Mouse (Mus musculus) CH12.LX (cell line): ENCODE data around the gene Scel.

Experiments used
- CHD1 ChIP-seq: IDR thresholded peaks from 2 replicates; pipeline ENCODE4 v1.6.1; 2012; ENCODE audit warnings: low read depth, low read length, improper control_type of control experiment, inconsistent platforms
- CTCF ChIP-seq, 2 experiments: IDR thresholded peaks in 1 of 2; conservative IDR thresholded peaks in 1 of 2; 2 replicates each; pipeline ENCODE4 v1.5.1; 2011 to 2012; ENCODE audit warnings: low read depth in 2 of 2, low read length in 2 of 2, improper control_type of control experiment in 1 of 2, inconsistent platforms in 1 of 2, mild to moderate bottlenecking in 1 of 2, moderate library complexity in 1 of 2
- E2F4 ChIP-seq: IDR thresholded peaks from 2 replicates; pipeline ENCODE4 v1.6.1; 2011; ENCODE audit warnings: low read depth, low read length, improper control_type of control experiment; ENCODE audit not compliant: insufficient replicate concordance
- MAZ ChIP-seq: IDR thresholded peaks from 2 replicates; pipeline ENCODE4 v1.6.1; 2012; ENCODE audit warnings: low read depth, mild to moderate bottlenecking, inconsistent platforms, low read length, improper control_type of control experiment, moderate library complexity
- MXI1 ChIP-seq: IDR thresholded peaks from 2 replicates; pipeline ENCODE4 v1.6.1; 2011; ENCODE audit warnings: mild to moderate bottlenecking, low read depth, low read length, improper control_type of control experiment
- POLR2A ChIP-seq: IDR thresholded peaks from 2 replicates; pipeline ENCODE4 v1.6.1; 2011; ENCODE audit warnings: low read depth, mild to moderate bottlenecking, improper control_type of control experiment, low read length
- POLR2AphosphoS2 ChIP-seq: IDR thresholded peaks from 2 replicates; pipeline ENCODE4 v1.6.1; 2011; ENCODE audit warnings: low read depth, low read length, improper control_type of control experiment
- TCF12 ChIP-seq: IDR thresholded peaks from 2 replicates; pipeline ENCODE4 v1.6.1; 2014; ENCODE audit warnings: low read depth, mild to moderate bottlenecking, inconsistent platforms, low read length, improper control_type of control experiment
- UBTF ChIP-seq: IDR thresholded peaks from 2 replicates; pipeline ENCODE4 v1.6.1; 2012; ENCODE audit warnings: low read depth, mild to moderate bottlenecking, inconsistent platforms, low read length, improper control_type of control experiment, moderate library complexity
- USF1 ChIP-seq: IDR thresholded peaks from 2 replicates; pipeline ENCODE4 v1.6.1; 2014; ENCODE audit warnings: low read depth, mild to moderate bottlenecking, inconsistent platforms, low read length, improper control_type of control experiment

DNA sequence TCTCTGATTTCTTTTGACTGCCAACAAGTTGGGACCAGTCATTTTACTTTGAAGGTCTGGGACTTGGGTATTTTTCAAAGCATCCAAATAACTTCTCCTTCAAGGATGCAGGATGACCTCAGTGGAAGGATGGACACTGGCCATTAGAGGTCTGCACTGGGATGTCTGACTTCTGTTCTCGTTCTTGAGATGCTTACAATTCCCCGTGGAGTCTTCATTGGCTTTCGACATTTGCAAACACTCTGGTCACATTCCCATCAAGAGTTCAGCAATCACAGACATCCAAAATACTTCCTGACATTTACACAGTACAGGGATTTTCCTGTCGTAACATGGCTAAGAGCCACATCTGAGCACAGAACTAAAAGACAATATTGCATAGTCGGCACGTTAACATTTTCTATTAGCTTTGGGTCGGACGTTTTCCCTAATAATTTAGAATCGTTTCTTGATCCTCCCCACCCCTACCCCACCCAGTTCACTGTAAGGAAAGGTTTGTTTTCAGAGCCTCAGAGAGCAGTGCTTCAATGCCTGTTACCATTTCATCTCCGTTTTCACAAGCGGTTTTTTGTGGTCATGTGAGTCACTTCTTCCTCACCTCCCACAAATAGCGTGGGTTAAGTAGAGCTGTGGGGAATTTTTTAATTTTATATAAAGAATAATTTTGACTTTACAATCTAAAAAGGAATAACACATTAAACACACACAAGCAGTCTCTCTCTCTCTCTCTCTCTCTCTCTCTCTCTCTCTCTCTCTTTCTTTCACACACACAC is 44.3 kb upstream of the Scel start:
- no peak for TF ChIP-seq UBTF
- TF ChIP-seq CTCF (conservative IDR thresholded peaks at IDR 0.05 in 1 of 2, IDR thresholded peaks at IDR 0.05 in 1 of 2; ENCODE audit: low read depth in 2 of 2, low read length in 2 of 2), result no peak
- no peak for TF ChIP-seq POLR2AphosphoS2
- no peak for TF ChIP-seq CHD1
- TF ChIP-seq MXI1, result no peak
- no peak for TF ChIP-seq USF1
- no peak for TF ChIP-seq MAZ
- TF ChIP-seq E2F4, result no peak
- no peak for TF ChIP-seq POLR2A
- no peak for TF ChIP-seq TCF12
